Mouse (Mus musculus): ENCODE results near the gene D5Ertd579e.

D5Ertd579e gene

DNA sequence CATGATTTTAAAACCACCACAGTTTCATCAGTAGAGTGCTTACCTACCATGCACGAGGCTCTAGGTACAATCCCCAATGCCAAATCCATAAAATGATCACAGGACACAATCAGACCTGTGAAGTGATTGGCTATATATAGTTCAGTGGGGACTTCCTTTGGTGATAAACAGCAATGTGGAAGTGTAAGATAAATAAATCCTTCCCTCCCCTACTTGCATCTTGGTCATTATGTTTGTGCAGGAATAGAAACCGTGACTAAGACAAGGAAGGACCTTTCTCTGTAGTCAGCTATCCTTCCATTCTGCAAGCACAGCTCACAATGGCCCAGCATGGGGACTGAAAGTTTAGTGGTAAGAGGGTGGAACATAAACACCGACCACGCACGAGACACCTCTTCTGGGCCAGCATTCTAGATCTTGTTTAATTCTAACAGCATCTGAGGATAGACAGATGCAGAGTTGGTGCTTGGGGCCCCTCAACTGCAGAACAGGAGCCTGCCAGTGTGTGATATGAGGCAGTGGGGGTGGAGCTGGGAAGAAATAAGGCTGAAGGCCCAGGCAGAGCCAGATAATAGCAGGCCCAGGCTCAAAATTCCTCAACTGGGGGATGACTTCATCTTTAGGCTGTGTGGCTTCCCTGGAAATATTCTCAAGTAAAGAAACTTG is 25.0 kb upstream of the D5Ertd579e start:
- DNase-seq (ENCODE audit: low read depth): no peak

DNA sequence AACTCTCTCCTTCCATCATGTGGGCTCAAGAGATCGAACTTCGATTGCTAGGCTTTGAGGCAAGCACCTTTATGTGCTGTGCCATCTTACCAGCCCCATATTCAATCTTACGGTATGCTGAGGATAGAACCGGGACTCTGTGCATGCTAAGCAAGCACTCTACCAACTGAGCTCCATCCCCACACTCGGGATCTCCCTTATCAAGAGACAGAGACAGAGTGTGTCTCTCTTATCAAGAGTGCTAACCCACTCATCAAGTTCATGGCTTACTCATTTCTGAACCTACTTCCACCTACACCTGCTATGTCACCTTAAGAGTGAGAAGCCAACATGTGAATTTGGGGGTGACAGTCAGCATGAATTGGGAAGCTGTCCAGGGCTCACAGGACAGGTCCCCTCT is 24.4 kb upstream of the D5Ertd579e start:
- DNase-seq (ENCODE audit: low read depth): no peak

DNA sequence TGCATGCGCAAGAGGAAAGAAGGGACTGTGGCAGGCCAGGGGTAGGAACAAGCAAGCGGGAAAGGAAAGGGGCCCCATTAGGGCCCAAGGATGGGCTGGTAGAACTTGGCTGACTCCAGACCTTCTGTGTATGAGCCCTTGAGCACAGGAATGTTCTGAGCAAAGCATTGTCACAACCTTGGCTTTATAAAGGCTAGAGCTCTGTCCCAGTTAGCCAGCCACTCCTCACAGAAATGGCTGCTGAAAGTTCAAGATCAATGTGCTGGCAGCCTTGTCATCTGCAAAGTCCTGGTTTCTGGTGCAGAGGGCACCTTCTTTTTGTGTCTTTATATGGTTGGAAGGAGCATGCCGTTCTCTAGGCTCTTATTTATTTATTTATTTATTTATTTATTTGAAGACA is 23.8 kb upstream of the D5Ertd579e start:
- DNase-seq (ENCODE audit: low read depth): no peak

DNA sequence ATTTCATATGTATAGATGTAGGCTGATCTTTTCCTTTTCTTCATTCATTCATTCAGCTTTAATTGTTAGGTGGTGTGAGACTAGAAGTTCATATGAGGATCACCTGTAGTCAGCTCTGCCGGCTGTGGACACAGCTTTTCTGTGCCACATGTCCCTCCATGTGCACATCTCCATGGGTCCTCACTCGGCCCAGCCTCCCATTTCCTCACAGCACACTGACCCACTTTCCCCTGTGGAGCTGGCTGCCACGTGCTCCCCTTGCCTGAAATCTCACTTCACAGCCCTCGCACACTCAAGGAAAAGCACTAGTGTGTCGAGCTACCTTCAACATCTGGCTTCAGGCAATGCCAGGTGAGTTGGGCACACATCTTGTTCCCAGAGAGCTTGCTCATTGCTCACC is 23.3 kb upstream of the D5Ertd579e start:
- no peak for DNase-seq (ENCODE audit: low read depth)

DNA sequence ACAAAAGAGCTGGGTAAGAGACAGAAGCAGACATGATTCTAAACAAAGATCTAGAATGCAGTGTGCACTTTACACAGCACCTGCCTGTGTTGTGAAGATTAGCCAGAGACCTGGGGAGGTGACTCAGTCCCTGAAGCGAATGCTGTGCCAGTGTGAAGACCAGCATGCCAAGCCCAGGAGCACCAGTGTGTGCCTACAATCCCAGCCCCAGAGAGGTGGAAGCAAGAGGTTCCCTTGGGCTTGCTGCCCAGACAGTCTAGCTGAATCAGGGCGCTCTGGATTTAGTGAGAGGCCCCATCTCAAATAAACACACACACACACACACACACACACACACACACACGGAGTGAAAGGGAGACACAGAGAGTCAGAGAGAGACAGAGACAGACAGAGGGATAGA is 22.1 kb upstream of the D5Ertd579e start:
- no peak for DNase-seq (ENCODE audit: low read depth)

DNA sequence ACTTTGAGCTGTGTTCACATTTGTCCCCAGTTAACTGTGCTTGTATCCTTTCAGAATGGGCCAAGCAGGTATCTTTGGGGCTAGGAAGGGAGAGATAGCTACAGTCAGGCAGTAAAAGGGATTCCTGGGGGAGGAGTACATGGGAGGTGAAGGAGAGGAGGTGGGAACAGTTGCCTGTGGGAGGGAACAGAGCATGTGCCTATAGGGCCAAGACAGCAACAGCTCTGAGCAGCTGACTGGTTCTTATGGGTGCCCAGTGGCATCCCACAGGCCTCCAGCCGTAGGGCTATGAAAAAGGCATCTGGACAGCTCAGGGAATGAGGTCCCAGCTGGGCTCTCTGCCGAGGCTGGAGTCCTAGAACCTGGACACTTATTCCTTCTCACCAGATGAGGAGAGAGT is 21.0 kb upstream of the D5Ertd579e start:
- no peak for DNase-seq (ENCODE audit: low read depth)

DNA sequence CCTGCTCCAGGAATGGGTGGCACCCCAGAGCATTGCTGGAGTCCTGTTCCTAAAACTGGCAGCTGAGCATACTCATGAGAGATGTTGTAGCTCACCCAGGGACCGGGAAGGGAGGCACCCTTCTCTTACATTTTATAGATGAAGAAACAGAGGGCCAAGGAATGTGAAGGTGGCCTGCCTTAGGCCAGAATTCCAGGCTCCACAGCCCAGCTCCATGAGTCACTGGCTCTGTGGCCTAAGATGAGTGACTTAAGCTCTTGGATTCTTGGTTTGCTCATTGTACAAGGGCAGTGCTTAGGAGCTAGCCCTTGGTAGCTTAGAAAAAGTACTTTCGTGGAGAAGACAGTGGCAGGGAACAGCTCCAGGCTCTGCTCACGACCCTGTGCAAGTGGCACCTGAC is 19.0 kb upstream of the D5Ertd579e start:
- no peak for DNase-seq (ENCODE audit: low read depth)

DNA sequence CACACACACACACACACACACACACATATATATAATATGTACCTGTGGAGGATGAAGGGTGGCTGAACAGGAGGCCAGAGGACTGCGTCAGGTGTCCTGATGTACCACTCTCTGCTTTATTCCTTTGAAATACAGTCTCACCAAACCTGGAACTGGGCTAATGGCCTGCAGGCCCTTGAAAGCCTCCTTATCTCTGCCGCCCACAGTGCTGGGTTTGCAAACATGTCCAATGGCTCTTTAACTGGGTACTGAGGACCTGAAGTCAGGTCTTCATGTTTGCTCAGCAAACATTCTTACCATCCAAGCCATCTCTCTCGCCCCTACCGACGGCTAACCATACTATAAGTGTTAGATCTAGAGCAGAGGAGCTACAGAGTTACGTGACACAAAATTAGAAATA is 17.9 kb upstream of the D5Ertd579e start:
- DNase-seq (ENCODE audit: low read depth): no peak

DNA sequence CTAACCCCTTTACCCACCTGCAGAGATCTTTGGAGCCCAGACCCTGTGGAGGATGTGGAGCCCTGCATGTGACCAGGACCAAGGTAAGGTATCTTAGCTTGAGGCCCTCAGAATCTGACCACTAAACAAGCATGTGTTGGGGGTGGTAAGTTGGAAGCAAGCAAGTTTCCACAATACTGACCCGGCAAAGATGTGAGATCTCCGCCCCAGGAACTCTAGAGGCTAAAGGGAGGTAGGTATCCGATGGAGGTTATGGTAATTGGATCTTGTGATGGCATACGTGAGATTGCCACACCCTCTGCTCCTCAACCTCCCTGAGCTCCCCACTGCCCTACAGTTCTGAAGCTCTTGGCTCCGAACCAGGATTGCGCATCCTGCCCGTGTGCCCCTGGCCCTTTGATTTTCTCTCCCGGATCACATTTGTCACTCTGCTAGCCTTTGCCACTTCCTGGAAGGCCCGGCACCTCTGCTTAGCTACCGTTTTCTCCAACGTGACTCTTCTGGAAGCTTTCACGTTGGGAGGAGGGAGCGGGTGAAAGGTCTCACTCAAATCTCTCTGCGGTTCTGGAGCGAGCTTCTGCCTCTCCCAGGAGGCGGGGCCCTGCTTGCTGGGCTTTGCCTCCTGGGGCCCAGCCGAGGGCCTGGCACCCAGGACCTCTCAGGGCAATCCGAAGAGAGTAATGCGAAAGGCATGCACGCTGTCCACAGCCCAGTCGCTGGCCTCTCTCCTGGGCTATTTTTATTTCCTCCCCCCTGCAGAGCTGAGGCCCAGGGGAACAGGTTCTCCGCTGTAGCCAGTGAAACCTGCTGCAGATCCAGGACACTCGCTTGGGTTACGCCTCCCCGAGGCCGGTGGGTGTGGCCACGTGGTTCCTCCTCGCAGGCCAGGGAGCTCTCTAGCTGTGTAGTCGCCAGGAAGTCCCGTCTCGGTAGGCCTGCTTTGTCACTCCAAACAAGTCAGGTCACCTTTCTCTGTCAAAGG is 17.0 kb upstream of the D5Ertd579e start:
- DNase-seq (ENCODE audit: low read depth): peak; percentile 80

DNA sequence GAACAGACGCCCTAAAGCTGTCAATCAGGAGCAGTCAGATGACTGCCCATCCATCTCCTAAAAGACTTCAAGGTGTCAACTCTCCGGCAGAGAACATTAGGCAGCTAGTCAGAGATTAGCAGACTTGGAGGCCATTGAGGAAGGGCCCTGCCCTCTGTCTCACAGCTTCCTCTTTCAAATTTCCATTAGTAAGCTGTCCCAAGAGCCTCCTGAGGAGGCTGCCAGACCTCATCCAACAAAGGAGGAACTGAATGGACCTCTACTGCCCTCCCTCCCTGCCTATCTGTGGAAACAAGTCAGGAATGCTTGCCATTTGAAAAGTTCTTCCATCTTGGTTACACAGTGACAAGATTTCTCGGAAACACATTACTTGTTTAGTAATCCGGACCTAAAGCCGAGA is 16.0 kb upstream of the D5Ertd579e start:
- DNase-seq (ENCODE audit: low read depth): no peak

DNA sequence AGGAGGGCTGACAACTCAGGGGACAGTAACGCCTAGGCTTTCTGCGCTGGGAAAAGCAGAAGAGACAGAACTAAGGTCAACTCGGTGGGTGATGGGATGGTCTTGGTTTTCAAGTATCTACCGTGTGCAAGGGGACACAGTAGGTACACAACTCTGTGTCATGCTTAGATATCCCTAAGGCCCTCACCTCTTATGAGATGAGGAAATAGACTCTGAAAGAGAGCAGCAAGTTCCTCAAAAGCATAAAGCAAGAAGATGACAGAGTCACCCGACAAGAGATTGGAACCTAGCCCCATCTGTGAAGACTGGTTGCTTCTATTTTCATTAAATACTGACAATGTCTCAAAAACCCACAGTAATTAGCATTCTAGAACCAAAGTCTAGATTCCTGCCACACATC is 10.0 kb upstream of the D5Ertd579e start:
- DNase-seq (ENCODE audit: low read depth): no peak

DNA sequence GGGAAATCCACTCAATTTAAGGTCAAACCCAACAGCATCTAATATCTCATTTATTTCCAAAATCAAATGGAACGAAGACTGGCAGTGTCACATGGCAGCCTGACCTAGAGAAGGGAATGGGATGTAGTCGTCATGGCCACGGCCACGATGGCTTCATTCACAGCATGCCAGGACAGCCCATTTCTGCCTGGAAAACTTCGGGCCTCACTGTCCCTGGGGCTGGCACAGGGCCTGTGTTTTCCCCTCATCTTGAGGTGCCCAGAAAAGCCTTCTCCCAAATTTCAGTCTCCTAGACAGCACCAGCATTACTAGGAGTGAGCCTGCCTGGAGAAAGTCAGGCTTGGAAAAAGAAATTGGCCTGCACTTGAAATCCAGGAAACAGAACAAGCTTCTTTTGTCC is 9.6 kb upstream of the D5Ertd579e start:
- no peak for DNase-seq (ENCODE audit: low read depth)

DNA sequence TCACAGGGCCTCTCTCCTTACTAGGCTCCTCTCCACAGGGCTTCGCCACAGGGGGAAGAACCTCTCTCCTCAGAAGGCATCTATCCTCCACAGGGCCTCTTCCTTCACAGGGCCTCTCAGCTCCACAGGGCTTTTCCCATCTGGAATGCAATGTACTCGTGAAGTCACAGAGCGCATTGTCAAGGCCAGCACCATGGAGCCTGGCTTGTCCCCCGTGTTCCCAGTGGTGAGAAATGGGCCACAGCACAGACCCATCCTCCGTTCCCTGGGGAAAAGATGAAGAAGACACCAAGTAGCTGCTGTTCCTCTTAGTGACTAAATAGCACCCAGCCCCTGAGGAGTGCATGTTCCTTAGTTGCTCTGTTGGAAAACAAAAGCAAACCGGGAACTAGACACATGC is 8.9 kb upstream of the D5Ertd579e start:
- DNase-seq (ENCODE audit: low read depth): no peak

DNA sequence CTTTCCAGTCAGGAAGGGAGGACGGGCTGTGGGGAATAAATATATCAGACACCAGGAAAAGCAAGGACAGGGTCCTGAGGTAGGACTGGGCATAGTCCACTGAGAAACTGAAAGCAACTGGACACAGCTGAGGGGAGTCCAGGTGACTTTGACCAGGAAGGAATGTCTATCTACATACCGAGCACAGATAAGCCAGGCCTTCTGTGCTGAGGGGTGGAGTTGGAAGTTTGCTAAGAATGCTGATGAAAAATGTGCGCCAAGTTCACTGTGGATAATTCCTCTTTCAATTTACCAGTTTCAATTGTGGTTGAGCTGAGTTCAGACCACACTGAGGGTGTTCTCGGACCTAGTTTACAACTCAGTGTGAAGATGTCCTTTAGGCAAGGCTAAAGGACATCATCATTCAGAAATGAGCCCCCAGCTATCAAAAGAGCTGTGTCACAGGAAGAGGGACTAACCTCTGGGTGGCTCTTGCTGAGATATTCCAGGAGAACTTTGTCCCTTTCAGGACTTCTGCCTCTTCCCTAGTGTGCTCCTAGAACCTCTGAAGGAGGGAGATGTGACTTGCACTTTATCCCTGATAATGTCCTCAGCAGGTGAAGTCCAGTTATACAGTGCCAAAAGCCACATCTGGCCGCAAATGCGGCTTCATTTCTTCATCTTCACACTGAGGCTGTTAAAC is 5.3 kb upstream of the D5Ertd579e start:
- no peak for DNase-seq (ENCODE audit: low read depth)

DNA sequence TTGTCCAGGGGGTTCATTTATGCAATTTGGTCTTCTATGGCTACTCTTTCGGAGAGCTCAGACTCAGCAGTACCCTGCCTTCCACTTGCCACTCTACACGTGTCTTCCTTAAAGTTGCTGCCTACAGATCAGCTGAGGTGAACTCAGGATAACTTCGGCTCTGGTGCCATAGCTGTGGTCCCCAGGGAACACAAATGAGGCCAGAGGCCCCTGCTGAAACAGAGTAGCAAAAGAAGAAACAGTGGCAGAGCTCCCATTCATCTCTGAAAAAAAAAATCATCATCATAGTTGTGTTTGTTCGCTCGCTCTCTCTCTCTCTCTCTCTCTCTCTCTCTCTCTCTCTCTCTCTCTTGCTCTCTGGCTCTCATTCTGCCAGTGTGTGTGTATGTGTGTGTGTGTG is 2.9 kb upstream of the D5Ertd579e start:
- no peak for DNase-seq (ENCODE audit: low read depth)

DNA sequence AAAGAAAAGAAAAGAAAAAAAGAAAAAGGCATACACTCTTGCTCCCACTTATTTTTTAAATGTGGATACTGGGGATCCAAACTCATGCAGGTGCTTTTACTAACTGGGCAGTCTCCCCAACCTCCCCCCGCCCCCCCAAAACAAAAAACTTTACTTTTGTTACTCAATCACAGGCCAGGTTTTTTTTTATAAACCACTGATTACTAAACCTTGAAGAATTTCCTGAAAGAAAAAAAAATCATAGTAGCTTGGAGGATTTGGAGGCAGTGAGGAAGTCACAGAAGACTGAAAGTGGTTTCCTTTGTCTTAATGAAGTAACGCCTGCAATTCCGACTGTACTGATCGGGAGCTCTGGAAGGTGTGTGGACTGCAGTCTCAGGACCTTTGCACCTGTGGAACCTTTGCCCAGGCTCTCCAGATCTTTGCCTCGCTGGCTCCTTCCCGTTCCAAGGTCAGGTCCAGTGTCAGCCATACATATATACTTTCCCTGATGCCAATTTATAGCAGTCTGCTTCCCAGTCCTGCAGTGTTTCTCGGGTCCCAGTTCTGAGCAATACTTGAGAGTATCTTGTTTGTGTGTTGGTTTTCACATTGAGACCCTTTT is 2.3 kb upstream of the D5Ertd579e start:
- no peak for DNase-seq (ENCODE audit: low read depth)

DNA sequence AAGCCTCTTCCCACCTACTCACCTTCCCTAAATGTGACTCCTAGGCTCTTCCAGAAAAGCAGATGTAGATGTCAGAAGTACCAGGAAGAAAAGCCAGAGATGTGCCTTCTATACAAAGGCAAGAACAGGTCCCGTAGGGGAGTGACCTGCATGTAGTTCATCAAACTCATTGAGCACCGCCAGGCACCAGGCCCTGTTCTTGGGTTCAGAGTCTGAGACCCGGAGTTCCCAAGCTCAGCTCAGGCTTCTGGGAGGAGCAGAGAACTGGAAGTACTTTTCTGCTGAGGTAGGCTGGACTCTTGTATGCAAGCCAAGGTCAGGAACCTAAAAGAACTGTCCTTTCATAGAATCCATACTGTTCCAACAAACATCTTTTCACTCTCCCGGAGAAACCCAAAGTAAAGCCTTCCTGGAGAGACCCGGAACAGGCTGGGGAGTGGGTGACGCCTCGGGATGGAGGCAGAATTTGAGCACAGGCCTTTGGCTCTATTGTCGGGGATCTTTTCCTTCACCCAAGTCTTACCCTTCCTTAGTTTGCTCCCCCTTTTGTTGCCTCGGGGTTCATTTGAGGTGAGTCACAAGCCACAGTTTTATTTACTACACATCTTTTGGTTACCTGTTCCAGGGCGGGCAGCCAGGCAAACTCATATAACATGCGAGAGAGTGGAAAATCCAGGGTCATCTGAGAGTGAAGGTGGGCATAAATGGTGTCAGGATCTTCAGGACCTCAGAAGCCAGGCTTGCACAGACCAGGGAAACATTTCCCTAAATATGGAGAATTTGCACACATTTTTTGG is 878 bp upstream of the D5Ertd579e start:
- DNase-seq (ENCODE audit: low read depth): no peak

DNA sequence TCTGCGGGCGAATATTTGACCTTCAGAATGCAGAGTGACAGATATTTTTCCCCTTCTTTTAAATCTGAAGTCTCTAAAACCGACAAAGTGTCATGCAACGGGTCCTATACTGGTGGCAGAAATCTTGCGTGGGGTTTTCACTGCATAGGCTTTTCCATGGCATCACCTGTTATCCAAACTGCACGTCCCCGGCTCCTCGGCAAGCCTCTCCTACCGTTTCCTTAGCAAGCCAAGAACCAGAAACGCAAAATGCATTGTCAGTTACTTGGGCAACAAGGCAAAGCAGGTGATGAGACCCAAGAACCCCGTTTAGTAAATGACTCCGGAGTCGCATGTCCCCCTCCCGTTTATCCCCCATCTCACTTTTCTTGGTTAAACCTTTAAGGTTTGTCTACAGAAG is 819 bp downstream of the D5Ertd579e start:
- no peak for DNase-seq (ENCODE audit: low read depth)

DNA sequence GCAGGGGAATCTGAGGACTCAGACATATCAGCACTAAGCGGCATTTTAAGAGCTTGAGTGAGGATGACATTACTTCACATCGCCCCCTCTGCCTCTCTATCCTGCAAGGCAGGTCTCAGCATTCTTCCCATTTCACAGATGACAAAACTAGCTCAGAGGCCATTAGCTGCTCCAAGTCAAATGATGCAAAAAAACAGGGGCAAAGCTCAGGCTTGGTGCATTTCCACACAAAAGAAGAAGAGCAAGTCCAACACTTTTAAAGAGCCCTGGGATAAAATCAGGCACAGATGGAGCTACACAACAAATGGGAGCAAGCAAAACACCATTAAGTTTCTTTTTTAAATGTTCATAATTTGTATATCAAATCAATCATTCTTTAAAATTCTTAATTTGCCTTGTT is 2.2 kb downstream of the D5Ertd579e start:
- no peak for DNase-seq (ENCODE audit: low read depth)

DNA sequence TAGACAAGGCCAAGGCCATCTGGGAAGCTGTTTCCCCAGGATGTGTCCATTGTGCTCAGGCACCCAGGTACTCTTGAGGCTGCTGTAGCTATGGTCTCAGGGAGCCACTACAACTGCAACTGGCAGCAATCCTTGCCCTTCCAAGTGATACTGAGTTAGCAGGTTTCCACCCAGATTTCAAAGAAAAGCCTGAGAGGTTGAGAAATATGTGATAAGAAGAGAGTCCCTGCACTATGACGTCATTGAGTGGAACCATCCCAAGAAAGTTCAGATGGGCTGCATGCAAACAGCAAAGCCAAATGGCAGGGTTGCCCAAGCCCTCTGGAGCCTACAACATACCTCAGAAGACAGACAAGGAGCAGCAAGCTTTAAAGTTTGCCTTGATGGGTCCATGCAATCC is 4.4 kb downstream of the D5Ertd579e start:
- no peak for DNase-seq (ENCODE audit: low read depth)

DNA sequence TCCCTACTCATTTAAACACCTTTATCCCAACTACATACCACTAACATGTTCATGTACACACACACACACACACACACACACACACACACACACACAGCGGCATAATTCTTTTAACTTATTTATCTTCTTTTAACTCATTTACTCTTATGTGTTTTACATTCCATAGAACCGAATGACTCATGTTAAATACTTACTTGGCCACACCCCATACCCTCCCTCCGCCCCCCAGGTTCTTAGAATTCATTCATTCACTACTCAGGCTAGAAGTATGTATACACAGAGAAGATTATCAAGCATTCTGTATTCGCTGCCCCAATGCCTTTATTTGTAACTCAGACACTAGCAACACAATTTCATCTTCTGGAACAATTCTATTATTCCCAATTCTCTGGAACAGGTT is 10.7 kb downstream of the D5Ertd579e start:
- DNase-seq (ENCODE audit: low read depth): no peak

DNA sequence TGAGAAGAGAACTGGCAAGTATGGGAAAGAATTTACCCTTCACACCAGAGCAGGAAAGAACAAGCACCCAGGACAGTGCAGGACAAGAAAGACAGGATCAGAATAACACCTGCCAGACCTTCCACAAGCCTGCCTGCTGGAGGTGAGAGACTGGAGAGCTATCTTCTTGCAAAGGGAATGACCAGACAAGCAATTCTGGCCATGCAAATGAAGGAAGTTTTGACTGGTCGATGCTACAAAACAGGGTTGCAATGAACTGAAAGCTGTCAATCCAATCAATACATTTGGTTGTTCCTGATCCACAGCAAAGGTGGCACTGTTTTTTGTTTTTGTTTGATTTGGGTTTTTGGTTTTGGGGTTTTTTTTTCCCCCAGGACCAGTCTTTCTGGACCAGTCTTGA is 12.2 kb downstream of the D5Ertd579e start:
- no peak for DNase-seq (ENCODE audit: low read depth)
